Mouse (Mus musculus) cerebellum, postnatal 36 days (tissue): ENCODE measurements at regions not wholly inside any gene's neighbourhood (a gene's known extent, or its start where the extent isn't known, plus 50 kb on each side); places are given as distances from the start of the nearest gene placed in this dataset.
"Not testable (repeated sequence)": the region's sequence is repeated elsewhere in the genome, so short reads cannot be mapped to it uniquely, and the experiment has no call there.

Experiments used
- DNase-seq, 2 experiments: peaks; one replicate each; pipeline ENCODE4 v3.0.0; 2021 to 2022; ENCODE audit warnings: mixed read lengths in 2 of 2

DNA sequence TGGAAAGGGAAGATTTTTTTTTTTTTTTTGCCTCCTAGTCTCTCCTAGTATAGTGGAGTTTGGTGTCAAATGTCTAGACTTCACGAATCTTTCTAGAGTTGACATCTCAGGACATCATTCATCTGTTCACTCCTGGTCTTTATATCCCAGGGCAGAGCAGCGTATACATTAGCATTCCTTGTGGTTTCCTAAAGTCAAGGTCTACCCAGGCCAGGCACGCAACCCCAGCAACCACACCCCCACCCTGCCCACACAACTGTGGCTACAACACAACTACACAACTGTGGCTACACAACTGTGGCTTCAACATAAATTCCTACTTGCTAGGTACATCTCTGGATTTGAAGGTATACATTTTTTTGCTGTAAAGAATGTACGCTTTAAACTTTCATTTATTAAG, 122.2 kb downstream of the Ppp1r3a start:
- DNase-seq, result no peak

DNA sequence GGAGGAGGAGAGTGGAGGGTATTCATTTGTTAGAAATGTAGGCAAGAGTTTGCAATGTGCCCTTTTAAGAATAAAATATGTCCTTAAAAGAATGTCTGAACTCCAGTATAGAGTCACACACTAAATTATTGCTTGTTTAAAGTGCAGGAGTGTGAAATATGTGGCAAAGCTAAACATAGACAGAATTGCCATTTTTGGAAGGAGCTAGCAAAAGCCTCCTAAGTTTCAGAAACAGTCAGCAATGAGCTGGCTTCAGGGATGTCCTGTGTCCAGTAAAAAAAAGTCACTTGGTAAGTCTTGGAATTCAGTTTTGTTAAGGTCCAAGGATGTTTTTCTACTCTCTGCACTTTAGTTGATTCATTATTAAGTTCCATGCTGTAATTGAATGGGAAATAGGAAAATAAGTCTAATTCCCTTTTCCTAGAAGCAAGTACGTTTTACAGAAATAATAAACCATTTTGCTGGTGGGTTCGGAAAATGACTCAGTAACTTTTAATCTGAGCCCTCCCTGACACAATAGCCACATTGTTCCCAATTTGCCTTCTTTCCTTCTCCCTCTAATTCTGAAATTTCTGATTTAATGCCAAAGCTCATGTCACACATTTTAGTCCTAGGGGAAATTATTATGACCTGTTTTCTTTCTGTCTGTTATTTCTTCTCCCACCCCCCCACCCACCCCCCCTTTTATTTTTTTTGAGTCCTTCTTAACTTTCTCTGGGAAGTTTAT, 123.2 kb downstream of the Ppp1r3a start:
- DNase-seq, result no peak

DNA sequence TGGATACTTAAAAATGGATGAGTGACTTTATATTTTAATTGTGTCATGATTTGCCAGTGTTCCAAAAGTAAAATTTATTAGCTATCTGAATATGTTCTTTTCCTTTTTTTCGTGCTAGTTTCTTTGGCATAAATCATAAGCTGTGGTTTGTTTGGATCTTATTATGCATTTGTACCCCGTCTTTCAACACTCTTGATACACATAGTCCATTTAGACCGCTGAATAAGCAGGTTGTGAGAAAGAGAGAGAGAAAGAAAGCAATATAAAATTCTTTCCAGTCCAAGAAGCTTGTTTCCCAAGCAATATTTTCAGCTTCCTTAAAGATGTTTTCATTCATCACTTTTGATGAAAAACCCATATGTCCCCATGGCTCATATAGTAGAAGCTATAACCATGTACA, 138.4 kb downstream of the Ppp1r3a start:
- DNase-seq, result no peak

DNA sequence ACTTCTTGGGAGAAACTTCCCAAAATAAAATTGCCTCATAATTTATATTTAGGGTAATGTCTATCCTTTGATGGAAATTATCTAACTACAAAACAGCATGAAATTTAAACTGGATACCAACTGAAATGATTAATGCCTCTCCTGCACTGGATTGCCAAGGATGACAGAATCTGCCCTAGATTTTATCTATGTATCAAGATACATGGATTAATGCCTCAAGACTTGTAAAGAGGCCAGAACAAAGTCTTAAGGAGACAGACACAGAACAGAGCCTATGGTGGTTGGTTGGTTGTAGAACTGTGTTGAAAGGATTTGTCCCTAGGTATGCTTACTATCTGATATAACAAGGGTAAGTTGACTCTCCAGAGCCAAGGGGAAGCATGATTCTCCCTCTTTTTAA, 147.0 kb downstream of the Ppp1r3a start:
- DNase-seq, result no peak

DNA sequence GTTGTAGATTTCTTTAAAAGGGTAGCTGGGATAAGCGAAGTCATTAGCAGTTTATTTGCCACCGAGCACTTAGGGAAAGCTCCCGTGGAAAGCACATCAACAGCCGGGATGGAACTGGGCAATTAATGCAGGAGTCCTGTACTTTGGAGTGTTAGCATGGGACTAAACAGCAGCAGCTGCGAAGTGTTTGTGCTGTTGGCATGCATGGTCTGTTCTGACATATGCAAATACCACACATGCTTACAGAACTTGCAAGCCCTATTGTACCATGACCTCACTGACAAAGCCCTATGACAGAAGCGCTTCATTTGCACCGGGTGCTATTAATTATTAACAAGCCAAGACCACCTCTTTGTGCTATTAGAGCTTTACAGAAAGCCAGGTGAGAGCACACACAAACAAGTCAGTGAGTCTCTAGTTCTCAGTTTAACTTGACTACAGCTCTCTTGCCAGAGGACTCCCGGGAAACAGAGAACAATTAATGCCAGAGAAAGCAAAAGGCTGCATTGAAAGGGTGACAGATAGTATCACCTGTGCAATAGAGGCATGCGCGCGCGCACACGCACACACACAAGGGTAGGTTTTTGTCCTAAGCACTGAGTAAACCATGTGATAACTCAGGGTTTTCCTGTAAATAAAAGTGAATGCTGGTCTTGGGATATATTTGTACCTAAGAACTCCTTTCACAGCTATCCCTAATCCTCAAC, 154.4 kb downstream of the Ppp1r3a start:
- DNase-seq, result no peak

DNA sequence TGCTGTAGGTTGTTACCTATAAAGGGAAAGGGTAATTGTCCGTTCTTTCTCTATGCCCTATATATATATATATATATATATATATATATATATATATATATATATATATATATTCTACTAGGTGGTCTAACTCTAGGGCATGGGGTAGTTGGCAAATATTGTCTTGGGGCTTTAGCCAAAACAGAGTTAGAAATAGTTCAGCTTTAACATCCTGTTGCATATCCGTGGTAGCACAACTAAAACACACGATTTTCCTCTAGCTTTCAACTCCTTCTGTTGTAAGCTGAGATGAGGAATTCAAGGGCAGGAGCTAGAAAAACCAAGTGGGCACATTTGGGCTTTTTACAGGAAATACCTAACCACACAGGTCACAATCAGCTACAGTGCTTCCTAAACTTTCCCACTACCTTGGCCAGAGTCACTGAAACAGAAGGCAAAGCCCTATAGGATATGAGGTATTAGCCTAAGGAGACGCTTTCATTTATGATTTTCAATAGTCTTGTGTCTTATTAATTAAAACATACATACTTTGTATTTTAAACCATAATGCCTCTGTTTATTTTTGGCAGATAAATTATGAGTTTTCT, 158.1 kb downstream of the Ppp1r3a start:
- DNase-seq, result no peak

DNA sequence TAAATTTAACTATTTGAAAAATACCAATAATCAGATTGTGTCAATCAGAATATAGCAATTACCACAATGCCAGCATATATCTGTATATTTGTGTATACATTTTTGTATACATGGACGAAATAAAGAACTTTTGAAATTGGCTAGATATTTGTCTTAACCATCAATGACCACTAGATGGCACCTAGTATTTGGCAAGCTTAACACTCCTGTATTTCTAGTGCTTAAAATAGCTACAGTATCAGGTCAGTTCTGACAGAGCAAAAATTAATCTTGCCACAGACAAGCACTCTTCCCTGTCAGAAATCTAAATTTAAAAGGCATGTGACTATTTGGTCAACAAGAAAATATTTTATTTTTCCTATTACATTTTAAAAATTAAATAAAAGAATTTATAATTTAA, 169.2 kb downstream of the Ppp1r3a start:
- no peak for DNase-seq

DNA sequence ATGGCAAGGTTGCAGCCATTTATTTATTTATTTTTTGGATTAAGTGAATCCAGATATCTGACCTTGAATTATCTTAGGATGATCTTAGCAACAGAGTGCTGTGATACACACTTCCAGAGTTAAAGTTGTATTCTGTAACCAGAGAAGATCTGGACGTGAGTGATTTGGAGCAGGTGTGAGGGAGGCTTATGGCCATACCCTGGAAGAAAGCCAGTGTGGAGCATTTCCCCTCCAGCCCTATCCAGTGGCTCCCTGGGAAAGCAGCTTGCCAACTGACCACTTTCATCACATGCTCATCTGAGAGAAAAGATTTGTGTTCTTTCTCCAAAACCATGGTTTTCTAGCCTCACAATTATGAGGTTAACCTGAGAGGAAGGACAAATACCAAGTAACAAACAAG, 171.2 kb downstream of the Ppp1r3a start:
- no peak for DNase-seq

DNA sequence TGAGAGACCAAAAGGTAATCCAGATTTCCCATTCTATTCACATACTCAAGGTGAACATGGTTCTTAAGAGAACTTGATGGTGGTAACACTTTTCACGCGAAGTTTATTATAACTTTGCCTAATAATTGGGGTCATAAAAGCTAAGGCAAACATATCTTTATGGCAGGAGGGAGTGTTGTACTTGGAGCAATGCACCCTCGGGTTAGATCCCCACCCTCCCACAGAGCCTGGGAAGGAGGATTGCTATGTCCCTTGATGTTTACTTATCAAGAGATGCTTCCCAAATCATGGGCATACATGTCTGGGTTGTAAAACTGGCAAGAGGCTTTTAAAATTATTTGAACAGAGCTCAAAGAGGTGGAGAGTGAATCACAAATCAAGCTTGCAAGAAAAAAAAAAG, 180.5 kb downstream of the Ppp1r3a start:
- DNase-seq, result no peak

DNA sequence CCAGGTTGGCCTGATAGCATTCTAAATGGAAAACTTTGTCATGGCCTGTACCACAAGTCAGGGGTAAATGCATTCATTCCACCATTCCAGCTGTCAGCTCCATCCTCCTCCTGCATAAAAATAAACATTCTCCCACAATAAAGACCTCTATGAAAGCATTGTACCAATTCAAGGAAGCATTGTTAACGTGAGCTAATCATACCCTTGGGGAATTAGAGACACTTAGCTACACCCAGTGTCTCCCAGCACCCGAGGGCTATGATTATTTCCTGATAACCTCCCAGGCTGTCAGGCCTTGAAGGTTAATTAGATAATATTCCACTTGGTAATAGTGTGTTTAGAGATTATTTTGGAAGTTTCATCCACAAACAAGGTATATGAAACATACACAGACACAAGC, 182.1 kb downstream of the Ppp1r3a start:
- no peak for DNase-seq

DNA sequence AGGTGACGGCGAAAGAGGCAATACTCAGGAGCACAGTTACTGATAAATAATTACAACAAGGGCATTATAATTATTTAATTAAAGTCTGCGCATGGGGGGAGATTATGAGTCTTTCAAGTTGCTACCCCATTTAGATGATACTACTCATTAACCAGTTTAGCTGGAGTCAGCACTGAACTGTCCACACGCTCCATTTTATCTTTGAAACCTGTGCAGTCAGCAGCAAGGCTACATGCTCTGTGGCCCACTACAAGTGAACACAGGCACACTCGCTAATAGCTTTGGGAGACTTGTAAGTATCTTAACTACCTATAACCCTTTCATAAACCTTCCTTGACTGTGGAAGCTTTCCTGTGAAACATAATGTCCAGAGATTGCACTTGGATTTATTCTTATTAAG, 214.7 kb downstream of the Ppp1r3a start:
- DNase-seq, result no peak

DNA sequence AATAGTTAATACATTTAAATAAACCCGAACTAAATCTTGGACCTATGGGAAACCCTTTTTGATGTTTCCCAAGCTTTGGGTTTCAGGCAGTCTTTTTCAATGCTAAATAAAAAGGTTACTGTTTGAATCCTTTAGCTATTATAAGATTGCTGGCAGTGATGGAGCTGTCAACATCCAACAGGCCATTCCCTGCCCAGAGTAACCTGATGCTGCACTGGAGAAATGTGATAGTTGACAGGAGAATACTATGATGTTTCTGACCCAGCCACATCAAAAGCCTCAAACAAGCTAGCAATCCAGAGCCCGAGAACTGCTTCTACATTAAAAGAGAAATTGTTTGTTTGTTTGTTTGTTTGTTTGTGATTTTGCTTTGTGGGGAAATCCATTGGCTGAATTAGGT, 226.0 kb downstream of the Ppp1r3a start:
- DNase-seq, result no peak

DNA sequence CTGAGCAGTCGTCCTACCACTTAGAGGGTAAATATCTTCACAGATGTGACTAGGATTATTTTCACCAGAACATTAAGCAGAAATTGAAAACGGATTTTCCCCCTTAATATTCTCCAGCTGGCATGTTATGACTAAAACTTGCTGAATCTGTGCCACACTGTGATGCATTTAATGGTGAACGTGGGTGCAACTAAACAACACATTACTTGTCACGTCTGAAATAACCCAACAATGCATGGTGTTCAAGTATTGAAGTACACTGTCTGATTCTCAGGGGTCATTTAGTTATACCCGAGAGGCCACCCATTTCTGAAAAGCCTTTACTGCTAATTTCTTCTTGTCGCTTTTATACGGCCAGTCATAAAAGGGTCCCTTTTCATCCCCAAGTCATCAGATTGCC, 226.5 kb downstream of the Ppp1r3a start:
- no peak for DNase-seq

DNA sequence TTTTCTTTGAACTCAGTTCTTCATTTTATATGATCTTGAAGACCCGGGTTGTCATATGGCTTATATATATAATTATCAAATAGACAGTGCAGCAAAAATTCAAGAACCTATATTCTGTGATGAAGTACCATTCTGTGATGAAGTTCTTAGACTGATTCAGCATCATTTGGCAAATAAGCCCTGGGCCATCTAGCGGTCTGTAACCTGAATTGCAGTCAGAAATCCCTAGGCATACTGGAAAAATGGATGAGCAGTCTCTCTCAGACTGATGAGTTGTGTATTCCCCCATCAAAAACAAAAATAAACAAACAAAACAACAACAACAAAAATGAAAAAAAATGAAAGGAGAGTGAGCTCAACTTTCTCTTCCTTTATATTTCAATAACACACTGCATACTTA, 232.3 kb downstream of the Ppp1r3a start:
- DNase-seq, result peak in 1 of 2 experiments; percentile 17

DNA sequence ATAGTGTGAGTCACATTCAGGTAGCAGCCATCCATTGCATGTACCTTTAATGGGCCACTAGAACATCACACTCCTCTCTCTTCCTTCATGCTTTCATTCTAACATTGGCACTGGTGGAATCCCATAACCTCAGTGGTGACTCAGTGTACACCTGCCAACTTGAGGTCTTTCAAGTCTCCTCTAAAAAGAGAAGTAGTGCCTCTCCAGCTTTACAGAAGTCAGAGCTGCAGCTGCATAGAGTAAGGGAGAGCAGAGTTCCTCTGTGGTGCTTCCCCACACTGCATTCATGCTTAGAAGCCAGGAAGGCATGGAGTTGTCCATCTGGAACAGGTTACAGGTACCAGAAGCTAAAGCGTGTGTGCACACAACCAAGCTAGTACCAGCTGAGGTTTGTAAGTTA, 233.8 kb downstream of the Ppp1r3a start:
- no peak for DNase-seq

DNA sequence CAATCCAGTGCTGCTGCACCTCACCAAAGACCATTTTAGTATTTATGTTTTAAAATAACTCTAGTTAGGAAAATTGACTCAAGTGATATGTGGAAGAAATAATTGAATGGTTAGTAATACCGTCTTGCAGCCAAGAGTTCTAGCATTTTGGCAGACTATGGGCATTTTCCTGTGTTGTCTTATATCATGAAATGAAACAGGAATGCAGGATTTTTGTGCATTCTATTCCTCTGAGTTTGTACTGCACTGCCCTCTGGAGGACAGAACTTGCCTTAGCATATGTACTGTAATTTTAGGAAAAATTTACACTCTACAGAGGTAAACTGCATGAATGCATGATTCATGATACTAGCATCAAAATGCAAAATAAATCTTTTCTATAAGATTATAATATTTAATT, 250.9 kb downstream of the Ppp1r3a start:
- DNase-seq, result peak; percentile 38 to 65

DNA sequence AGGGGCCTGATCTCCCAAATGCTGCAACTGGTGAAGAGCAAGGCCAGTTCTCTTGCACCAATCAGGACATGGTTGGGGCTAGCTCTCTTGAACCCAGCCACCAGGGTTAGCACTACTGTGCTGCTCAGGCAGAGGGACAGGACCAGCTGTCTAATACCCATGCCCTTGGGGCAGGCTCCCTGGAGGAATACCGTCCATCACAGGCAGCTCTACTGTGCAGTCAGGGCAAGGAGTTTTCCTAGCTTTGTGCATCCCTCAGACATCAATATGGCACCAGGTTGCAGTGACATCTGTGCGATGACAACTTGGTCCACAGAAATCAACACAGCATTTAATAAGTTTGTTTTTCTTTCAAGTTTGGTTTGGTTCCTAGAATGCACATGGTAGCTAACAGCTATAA, 254.4 kb downstream of the Ppp1r3a start:
- no peak for DNase-seq

DNA sequence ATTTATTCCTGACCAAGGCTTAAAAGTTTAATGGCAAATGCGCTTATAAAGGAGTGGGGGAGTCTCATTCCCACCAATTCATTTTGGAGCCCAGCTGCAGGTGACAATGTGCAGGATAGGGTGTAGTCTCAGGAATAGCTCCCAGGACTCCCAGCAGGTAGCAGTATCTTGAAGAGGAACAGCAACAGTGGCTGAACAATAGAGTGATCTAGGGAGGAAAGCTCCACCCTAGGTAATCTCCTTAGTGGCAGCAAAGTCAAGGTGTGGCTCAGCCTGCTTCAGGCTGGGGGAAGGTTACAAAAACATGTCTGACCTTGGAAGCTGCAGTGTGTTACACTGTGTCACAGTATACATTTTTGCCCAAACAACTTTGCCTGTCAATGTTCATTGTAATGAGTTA, 255.2 kb downstream of the Ppp1r3a start:
- DNase-seq, result not testable (repeated sequence)

DNA sequence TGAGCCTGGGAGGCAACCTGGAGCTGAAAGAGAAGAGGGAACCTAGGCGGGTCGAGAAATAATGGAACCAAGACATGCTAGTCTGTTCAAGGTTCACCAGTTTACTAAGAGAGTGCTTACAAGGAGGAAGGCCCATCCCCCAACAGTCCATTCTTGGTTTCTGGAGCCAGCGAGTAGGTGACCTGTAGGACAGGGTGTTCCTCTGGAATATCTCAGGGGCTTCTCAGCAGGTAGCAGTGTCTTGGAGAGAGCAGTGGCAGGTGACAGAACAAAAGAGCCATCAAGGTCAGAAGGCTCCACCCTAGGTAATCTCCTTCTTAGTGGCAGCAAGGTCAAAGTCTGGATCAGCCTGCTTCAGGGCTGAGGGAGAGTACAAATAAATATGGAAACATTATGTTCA, 268.4 kb downstream of the Ppp1r3a start:
- DNase-seq, result not testable (repeated sequence)

DNA sequence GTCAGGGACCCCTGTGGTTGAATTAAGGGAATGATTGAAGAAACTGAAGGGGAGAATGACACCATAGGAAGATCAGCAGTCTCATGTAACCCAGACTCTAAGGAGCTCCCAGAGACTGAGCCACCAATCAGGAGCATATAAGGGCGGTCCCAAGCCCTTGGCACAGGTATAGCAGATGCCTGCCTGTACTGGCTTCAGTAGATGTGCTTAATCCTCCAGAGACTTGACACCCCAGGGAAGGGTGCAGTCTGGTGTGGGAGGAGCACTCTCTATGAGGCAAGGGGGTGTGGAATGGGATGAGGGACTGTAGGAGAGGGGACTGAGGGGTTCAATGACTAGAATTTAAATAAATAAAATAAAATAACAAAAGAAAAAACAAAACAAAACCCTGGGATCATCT, 298.7 kb downstream of the Ppp1r3a start:
- no peak for DNase-seq

DNA sequence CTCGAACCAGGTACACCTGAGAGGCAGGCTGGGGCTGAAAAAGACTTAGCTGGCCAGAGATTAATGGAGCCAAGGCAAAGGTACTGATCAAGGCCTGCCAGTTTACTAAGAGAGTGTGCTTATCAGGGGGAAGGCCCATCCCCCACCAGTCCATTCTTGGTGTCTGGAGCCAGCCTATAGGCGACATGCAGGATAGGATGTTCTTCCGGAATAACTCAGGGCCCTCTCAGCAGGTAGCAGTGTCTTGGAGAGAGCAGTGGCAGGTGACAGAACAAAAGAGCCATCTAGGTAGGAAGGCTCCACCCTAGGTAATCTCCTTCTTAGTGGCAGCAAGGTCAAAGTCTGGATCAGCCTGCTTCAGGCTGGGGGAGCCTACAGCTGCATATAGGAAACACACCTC, 301.8 kb downstream of the Ppp1r3a start:
- not testable (repeated sequence) for DNase-seq

DNA sequence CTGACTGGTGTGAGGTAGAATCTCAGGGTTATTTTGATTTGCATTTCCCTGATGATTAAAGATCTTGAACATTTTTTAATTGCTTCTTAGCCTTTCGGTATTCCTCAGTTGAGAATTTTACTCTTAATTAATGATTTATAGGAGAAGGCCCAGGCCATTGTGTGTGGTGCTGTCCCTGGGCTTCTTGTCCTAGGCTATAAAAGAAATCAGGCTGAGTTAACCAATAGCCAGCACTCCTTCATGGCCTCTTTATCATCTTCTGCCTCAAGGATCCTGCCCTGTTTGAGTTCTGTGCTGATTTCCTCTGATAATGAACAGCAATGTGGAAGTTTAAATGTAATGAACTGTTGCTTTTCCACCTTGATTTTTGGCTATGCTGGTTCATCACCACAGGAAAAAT, 323.3 kb downstream of the Ppp1r3a start:
- no peak for DNase-seq

DNA sequence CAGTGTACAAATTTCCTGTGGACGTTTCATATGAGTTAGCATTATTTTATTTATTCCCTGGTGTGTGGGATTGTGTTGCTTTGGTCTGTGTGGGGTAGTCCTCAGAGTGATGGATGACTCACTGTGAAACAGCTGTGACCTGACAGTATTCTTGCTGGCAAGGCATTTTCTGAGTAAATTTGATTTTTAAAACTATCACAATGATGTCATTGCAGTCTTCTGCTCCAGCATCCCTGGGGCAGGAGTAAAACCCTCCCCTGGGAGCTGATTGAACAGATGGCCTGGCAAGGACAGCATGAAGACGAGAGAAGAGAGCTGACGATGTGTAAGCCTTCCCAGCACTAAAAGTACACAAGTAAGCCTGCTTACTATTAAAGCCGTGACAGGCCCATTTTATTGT, 345.3 kb downstream of the Ppp1r3a start:
- DNase-seq, result peak; percentile 55 to 57

DNA sequence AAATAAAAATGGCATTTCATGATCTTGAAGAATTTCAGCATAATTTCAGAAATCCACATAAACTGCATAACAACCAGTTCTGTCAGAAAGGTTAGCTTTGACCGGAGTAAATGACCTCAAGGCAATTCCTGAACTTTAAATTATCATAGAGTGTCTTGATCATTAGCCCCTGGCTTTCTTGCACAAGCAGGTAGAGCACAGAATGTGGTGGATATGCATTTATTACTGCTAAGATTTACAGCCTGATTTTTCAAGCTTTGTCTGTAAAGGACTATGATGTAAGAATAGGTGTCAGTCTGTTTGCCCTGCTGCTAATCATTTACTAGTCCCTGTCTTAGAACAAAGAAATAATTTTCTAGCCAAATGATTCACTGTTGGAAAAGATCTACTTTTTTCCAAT, 347.3 kb downstream of the Ppp1r3a start:
- DNase-seq, result no peak
